Mouse (Mus musculus) hindbrain, embryonic 14.5 days (tissue): ENCODE measurements around the gene Cfap58. TPM values are rescaled to one million over a fixed set of nuclear protein-coding genes. Genes with fewer than 3 reads are reported as not detected.

Experiments used
- ATAC-seq: fragments of 200-750 bp; cut with Nextera tagmentation; 2 replicates; pipeline ENCODE4 v1.8.0; 2017; ENCODE audit warnings: moderate number of reproducible peaks, mild to moderate bottlenecking, moderate TSS enrichment, moderate library complexity; ENCODE audit not compliant: low FRiP score
- DNase-seq: peaks from one replicate; pipeline ENCODE4 v3.0.0-alpha.2; 2015; ENCODE audit warnings: low spot score
- H3K27ac ChIP-seq: fragments of 300-500 bp; sonication (generic); 2 replicates; pipeline ENCODE4 v1.5.1; 2014; ENCODE audit warnings: mild to moderate bottlenecking, moderate library complexity
- H3K27me3 ChIP-seq: fragments of 300-500 bp; sonication (generic); 2 replicates; pipeline ENCODE4 v1.6.1; 2014; ENCODE audit warnings: mild to moderate bottlenecking, low read length, mixed read lengths; ENCODE audit not compliant: control insufficient read depth, insufficient read depth
- H3K36me3 ChIP-seq: fragments of 300-500 bp; sonication (generic); replicated peaks from 2 replicates; pipeline ENCODE4 v1.6.1; 2014; ENCODE audit not compliant: control insufficient read depth, insufficient read depth
- H3K4me1 ChIP-seq: fragments of 300-500 bp; sonication (generic); replicated peaks from 2 replicates; pipeline ENCODE4 v1.6.1; 2014; ENCODE audit warnings: antibody characterized with exemption, low read length, mixed read lengths; ENCODE audit not compliant: control insufficient read depth, insufficient read depth
- H3K4me2 ChIP-seq: fragments of 300-500 bp; sonication (generic); replicated peaks from 2 replicates; pipeline ENCODE4 v1.6.1; 2014; ENCODE audit warnings: mild to moderate bottlenecking, moderate library complexity
- H3K4me3 ChIP-seq: fragments of 300-500 bp; sonication (generic); replicated peaks from 2 replicates; pipeline ENCODE4 v1.5.1; 2014; ENCODE audit warnings: mild to moderate bottlenecking, low read length
- H3K9ac ChIP-seq: fragments of 300-500 bp; sonication (generic); 2 replicates; pipeline ENCODE4 v1.6.1; 2014
- H3K9me3 ChIP-seq: fragments of 300-500 bp; sonication (generic); 2 replicates; pipeline ENCODE4 v1.6.1; 2016; ENCODE audit warnings: low read length; ENCODE audit not compliant: control insufficient read depth
- WGBS: fragments of 180-500 bp; shearing (Covaris S2); extraction: QIAGEN DNeasy Blood & Tissue Kit; methylation state at CpG from one replicate; pipeline ENCODE4 v1.1.7; 2014; 5-methylcytosine and 5-hydroxymethylcytosine counted together
- polyA plus RNA-seq: library from polyadenylated mRNA; unstranded; fragments of >200 nt; fragmentation: Nextera tagmentation; extraction: Ambion mirVana; gene quantifications from 2 replicates; pipeline ENCODE4 v1.2.1, GENCODE M21; 2014

Cfap58 gene
- polyA plus RNA-seq, 1 experiment from 2014 or later: 1.1 TPM

DNA sequence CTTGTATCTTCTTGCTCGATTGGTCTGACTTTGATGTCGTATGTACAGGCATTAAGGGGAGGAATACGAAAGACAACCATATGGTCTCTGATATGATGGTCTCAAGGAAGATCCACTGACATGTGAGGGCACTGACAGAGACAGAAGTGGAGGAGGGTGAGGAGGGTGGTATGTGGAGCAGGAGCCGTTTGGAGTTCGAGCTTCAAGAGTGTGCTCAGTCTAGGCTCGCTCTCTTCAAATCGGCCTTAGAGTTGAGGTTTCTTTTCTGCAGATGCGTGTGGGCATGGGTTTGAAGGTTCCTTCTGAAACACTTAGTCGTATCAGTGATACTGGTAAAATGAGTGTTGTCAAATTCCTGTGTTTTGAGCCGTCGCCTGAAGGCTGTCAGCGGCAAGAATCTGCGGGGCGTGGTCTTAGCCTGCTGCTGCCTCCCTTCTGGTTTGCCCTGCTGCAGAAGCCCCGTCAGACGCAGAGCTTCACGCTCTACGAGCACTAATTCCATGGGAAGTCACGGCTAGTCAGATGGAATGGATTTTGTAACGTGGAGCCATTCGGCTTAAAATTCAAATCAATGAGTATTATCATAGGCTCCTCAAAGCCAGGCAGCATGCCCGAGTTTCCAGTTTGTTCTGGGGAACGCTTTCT, 9.5 kb downstream of the Cfap58 start:
- no peak overlapping the region for H3K27ac ChIP-seq
- no peaks in the 10 kb centered on the region for H3K27me3 ChIP-seq
- DNase-seq (no peak), ATAC-seq (no peak)
- no peak overlapping the region for H3K4me3 ChIP-seq
- no peaks in the 10 kb centered on the region for H3K36me3 ChIP-seq
- WGBS: 45% methylated on average over 23 of the region's 23 CpGs
- 0 out of 2 replicates have a peak, but pooled peaks cover 8% of the 10 kb centered on the region for H3K4me1 ChIP-seq
- H3K9ac ChIP-seq: 0 out of 2 replicates have a peak overlapping the region, but pooled peaks have one; percentile 6
- H3K9me3 ChIP-seq: no peaks in the 10 kb centered on the region
- H3K4me2 ChIP-seq: peak overlapping the region; percentile 29

GRCm38 (mm10) chr19:47950946-47951345, 13.5 kb downstream of the Cfap58 start:
- Histone ChIP-seq H3K27ac (no peak overlapping the region), H3K27me3 (no peaks in the 10 kb centered on the region), H3K9me3 (no peaks in the 10 kb centered on the region), H3K36me3 (no peaks in the 10 kb centered on the region), H3K9ac (no peak overlapping the region), H3K4me1 (peaks cover 8% of the 10 kb centered on the region; the same call in 1 of the 2 replicates), H3K4me2 (no peak overlapping the region), H3K4me3 (no peak overlapping the region)
- 88% methylated on average over 7 of the region's 7 CpGs for WGBS
- no peak for ATAC-seq
- no peak for DNase-seq

- H3K4me3 ChIP-seq: no peak overlapping the region
- DNase-seq (no peak), ATAC-seq (no peak)
- no peaks in the 10 kb centered on the region for H3K36me3 ChIP-seq
- no peaks in the 10 kb centered on the region; the same call in 1 of the 2 replicates for H3K4me1 ChIP-seq
- H3K9ac ChIP-seq: no peak overlapping the region
- WGBS: 35% methylated on average over 9 of the region's 9 CpGs
- H3K27me3 ChIP-seq: no peaks in the 10 kb centered on the region
- H3K27ac ChIP-seq: no peak overlapping the region
- no peak overlapping the region for H3K4me2 ChIP-seq
- no peaks in the 10 kb centered on the region for H3K9me3 ChIP-seq
Measured at GRCm38 (mm10) chr19:47953169-47953568, 15.7 kb downstream of the Cfap58 start.

DNA sequence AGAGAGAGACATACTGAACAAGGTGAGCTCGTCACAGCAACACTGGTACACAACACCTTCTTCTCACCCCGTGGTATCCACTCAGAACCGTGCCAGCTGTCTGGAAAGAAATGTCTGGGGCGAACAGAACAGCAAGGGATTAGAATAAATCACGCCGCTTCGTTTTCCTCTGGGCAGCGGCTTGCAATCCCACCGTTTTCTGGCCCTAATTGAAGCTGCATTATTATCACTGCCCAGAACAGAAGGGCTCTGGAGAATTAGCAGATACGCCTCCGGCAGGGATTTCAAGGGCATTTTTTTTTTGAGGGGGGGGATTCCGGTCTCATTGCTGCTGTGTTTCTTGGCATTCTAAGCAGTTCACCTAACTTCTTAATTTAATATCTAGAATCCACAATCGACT, 20.7 kb downstream of the Cfap58 start:
- no peaks in the 10 kb centered on the region for H3K4me1 ChIP-seq
- WGBS: 47% methylated on average over 13 of the region's 13 CpGs
- no peaks in the 10 kb centered on the region for H3K27me3 ChIP-seq
- no peak overlapping the region for H3K9ac ChIP-seq
- ATAC-seq (no peak), DNase-seq (no peak)
- no peaks in the 10 kb centered on the region for H3K36me3 ChIP-seq
- H3K4me2 ChIP-seq: no peak overlapping the region
- no peaks in the 10 kb centered on the region for H3K9me3 ChIP-seq
- H3K27ac ChIP-seq: no peak overlapping the region
- no peak overlapping the region for H3K4me3 ChIP-seq

DNA sequence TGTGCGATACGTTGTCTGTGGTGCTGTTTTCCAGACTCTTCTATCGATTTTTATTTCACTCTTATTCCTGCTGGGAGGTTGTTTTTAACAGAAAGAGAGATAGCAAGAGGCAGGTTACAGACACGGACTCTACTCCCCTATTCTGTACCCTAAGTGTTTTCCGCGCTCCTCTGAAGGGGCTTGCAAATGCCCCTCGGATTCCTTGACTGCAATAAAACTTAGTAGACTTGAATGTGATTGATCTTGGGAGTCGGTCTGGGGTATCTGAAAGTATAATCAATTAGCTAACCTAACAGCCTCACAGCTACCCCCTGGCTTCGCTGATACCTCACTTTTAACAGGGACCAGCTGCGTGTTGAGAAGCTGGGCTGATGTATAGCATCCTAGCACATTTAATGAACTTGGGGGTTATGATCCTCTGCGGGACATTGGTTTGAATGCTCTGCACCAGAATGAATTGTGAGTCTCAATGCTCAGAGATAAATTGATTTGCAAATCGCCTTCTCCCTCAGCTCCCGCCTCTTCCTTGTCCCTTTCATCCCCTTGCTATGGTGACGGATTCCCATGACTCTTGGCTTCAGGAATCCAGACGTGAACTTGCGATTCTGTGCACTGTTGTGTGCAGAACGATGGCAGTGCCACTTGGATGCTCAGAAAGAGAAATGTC, 31.7 kb downstream of the Cfap58 start:
- no peak overlapping the region for H3K9ac ChIP-seq
- no peak overlapping the region for H3K4me3 ChIP-seq
- DNase-seq (peak; percentile 33), ATAC-seq (peak; percentile 43; the same call in 1 of the 2 replicates)
- H3K4me1 ChIP-seq: 0 out of 2 replicates have a peak, but pooled peaks cover 9% of the 10 kb centered on the region
- peak overlapping the region; percentile 44 for H3K4me2 ChIP-seq
- H3K36me3 ChIP-seq: no peaks in the 10 kb centered on the region
- H3K27me3 ChIP-seq: no peaks in the 10 kb centered on the region
- no peak overlapping the region for H3K27ac ChIP-seq
- H3K9me3 ChIP-seq: no peaks in the 10 kb centered on the region
- 23% methylated on average over 17 of the region's 17 CpGs for WGBS

GRCm38 (mm10) chr19:47971066-47971465, 33.6 kb downstream of the Cfap58 start:
- no peaks in the 10 kb centered on the region for H3K9me3 ChIP-seq
- H3K4me3 ChIP-seq: no peak overlapping the region
- no peak overlapping the region for H3K4me2 ChIP-seq
- ATAC-seq (no peak), DNase-seq (no peak)
- no peaks in the 10 kb centered on the region for H3K36me3 ChIP-seq
- H3K9ac ChIP-seq: no peak overlapping the region
- H3K27ac ChIP-seq: no peak overlapping the region
- H3K4me1 ChIP-seq: 0 out of 2 replicates have a peak, but pooled peaks cover 9% of the 10 kb centered on the region
- no peaks in the 10 kb centered on the region for H3K27me3 ChIP-seq
- 68% methylated on average over 8 of the region's 8 CpGs for WGBS

DNA sequence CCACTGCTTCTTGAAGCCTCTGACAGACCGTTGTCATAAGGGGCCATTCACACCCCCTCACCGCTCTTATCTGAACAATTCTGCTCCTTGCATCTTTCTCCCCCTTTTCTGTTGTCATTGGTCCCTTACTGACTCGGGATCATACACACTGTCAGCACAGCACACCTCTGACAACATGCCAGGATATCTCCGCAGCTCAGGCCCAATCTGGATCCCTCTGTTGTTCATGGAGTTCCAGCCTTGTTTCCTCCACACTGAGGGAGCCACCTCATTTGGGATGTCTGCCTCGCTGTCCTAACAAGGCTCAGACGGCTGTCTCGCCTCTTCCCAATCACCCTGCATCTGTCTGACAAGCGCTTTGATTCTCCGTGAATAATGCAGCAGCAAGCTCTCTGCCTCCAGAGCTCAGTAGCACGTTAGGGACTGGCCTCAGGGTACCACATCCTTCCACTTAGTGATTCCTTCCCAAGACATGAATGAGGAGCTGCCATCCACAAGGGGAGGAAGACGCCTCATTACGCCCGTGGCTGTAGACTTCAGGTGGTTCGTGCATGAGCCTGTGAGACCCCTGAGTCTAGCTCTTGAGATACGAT, 40.7 kb downstream of the Cfap58 start:
- WGBS: 53% methylated on average over 15 of the region's 15 CpGs
- H3K4me2 ChIP-seq: no peak overlapping the region
- DNase-seq: no peak
- no peaks in the 10 kb centered on the region for H3K27me3 ChIP-seq
- no peaks in the 10 kb centered on the region for H3K36me3 ChIP-seq
- 0 out of 2 replicates have a peak, but pooled peaks have one; percentile 14 for ATAC-seq
- H3K4me3 ChIP-seq: no peak overlapping the region
- H3K9me3 ChIP-seq: no peaks in the 10 kb centered on the region
- H3K9ac ChIP-seq: no peak overlapping the region
- H3K27ac ChIP-seq: no peak overlapping the region
- peaks cover 7% of the 10 kb centered on the region; the same call in 1 of the 2 replicates for H3K4me1 ChIP-seq

DNA sequence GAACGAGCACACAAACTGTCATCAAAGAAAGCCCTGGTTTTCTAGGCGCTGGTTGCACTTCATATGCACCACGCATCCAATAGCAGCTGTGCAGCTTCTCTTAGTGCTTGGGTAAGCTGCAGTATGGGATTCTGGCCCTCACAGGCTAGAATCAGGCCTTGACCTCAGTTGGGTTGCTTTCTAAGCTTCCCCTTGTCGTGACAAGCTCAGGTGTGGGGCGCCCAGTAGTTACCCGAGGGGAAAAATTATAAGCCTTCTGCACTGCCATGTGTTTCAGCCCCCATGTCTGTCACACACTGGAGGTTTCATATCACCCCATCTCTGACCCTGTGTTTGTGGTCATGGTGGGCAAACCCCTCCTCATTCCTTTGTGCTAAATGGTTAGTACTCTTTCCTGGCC, 42.0 kb downstream of the Cfap58 start:
- Histone ChIP-seq H3K4me2 (no peak overlapping the region), H3K27ac (no peak overlapping the region), H3K36me3 (no peaks in the 10 kb centered on the region), H3K27me3 (no peaks in the 10 kb centered on the region), H3K4me3 (no peak overlapping the region), H3K9me3 (no peaks in the 10 kb centered on the region), H3K4me1 (peaks cover 7% of the 10 kb centered on the region; the same call in 1 of the 2 replicates), H3K9ac (no peak overlapping the region)
- ATAC-seq (no peak), DNase-seq (no peak)
- 82% methylated on average over 6 of the region's 6 CpGs for WGBS

DNA sequence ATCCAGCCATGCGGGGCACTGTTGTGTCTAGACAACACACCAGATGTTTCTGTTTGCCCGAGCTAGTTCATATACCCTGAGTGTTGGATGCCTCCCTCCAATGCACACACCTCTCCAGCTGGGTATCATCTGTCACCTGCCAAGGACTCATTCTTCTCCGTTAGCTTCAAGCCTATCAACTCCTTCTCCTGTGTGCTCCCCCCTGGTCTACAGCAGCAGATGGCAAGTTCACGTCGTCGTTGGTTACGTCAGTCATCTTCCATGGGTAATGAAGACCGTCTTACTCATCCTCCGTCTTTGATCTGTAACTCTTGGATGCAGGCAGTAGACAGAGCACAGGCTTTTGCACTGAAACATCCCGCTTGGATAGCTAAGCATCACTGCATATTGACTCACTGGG, 42.8 kb downstream of the Cfap58 start:
- WGBS: 57% methylated on average over 10 of the region's 10 CpGs
- no peaks in the 10 kb centered on the region for H3K36me3 ChIP-seq
- no peak for ATAC-seq

More for the DNA sequence above, 42.8 kb downstream of the Cfap58 start:
- Histone ChIP-seq H3K4me3 (no peak overlapping the region), H3K27me3 (no peaks in the 10 kb centered on the region), H3K9me3 (no peaks in the 10 kb centered on the region), H3K9ac (no peak overlapping the region), H3K4me1 (peaks cover 7% of the 10 kb centered on the region; the same call in 1 of the 2 replicates), H3K27ac (no peak overlapping the region), H3K4me2 (no peak overlapping the region)
- no peak for DNase-seq
